Mouse (Mus musculus) midbrain, postnatal 0 days (tissue): ENCODE measurements at regions not wholly inside any gene's neighbourhood (a gene's known extent, or its start where the extent isn't known, plus 50 kb on each side); places are given as distances from the start of the nearest gene placed in this dataset.
A peak's percentile ranks its signal among the peaks of the same experiment; 100 is the strongest.

ENCODE experiments used
- ATAC-seq: fragments of 200-750 bp; cut with Nextera tagmentation; 2 replicates; pipeline ENCODE4 v1.8.0; 2017; ENCODE audit warnings: moderate number of reproducible peaks, mild to moderate bottlenecking, moderate TSS enrichment, moderate library complexity; ENCODE audit not compliant: low FRiP score
- DNase-seq: peaks from one replicate; pipeline ENCODE4 v3.0.0-alpha.2; 2015; ENCODE audit warnings: low spot score
- H3K27ac ChIP-seq: fragments of 300-500 bp; sonication (generic); 2 replicates; pipeline ENCODE4 v1.5.1; 2014; ENCODE audit warnings: low read depth, mild to moderate bottlenecking, low read length, mixed read lengths
- H3K27me3 ChIP-seq: fragments of 300-500 bp; sonication (generic); 2 replicates; pipeline ENCODE4 v1.6.1; 2014; ENCODE audit warnings: low read length, control low read depth, mixed read lengths; ENCODE audit not compliant: insufficient read depth
- H3K36me3 ChIP-seq: fragments of 300-500 bp; sonication (generic); 2 replicates; pipeline ENCODE4 v1.6.1; 2014; ENCODE audit warnings: low read length, control low read depth, mixed read lengths; ENCODE audit not compliant: insufficient read depth
- H3K4me1 ChIP-seq: fragments of 300-500 bp; sonication (generic); 2 replicates; pipeline ENCODE4 v1.6.1; 2014; ENCODE audit warnings: mild to moderate bottlenecking, control low read depth, antibody characterized with exemption, low read length, mixed read lengths; ENCODE audit not compliant: insufficient read depth
- H3K4me2 ChIP-seq: fragments of 300-500 bp; sonication (generic); 2 replicates; pipeline ENCODE4 v1.6.1; 2014; ENCODE audit warnings: low read depth, mild to moderate bottlenecking, low read length, mixed read lengths; ENCODE audit not compliant: poor library complexity, severe bottlenecking
- H3K4me3 ChIP-seq: fragments of 300-500 bp; sonication (generic); 2 replicates; pipeline ENCODE4 v1.5.1; 2014; ENCODE audit warnings: low read depth, mild to moderate bottlenecking, low read length, moderate library complexity
- H3K9ac ChIP-seq: fragments of 300-500 bp; sonication (generic); replicated peaks from 2 replicates; pipeline ENCODE4 v1.6.1; 2014; ENCODE audit warnings: mild to moderate bottlenecking, low read length, moderate library complexity, mixed read lengths; ENCODE audit not compliant: poor library complexity, severe bottlenecking
- H3K9me3 ChIP-seq: fragments of 300-500 bp; sonication (generic); 2 replicates; pipeline ENCODE4 v1.6.1; 2016; ENCODE audit warnings: low read length, control low read depth
- CTCF ChIP-seq: IDR thresholded peaks from 2 replicates; pipeline ENCODE4 v1.5.1; 2016; ENCODE audit warnings: antibody characterized with exemption, mild to moderate bottlenecking
- WGBS: fragments of 180-500 bp; shearing (Covaris S2); extraction: QIAGEN DNeasy Blood & Tissue Kit; methylation state at CpG from one replicate; pipeline ENCODE4 v1.1.7; 2014; 5-methylcytosine and 5-hydroxymethylcytosine counted together

DNA sequence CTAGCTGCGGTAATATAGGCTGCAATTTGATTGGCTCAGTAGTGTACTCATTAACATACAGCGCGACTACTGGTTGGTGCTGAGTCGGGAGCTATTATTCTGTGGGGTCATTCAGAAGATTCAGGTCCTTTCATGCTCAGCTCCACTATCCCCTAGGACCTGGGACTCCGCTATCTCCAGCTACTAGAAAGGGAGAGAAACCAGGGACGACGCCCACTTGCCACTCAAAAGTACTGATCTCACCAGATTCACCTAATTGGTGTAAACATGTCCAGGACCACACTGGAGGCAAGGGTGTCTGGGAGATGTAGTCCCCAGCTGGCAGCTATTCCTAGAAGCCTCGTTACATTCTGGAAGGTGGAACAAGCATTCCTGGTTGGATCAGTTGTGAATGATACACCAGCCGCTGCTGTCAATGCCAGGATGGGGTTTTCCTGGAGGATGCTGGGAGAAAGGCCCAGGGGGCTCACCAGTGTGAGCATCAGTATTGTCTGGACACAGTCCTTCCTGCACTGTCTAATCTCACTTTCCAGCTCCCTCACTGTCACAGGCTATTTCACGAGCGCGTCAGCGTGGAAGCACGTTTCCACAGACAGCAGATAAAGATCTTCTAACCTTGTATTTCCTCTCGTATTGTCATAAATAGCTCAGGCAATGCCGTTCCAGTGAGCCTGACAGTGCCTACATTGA lies 60.9 kb upstream of the Ctbp2 start:
- 39% methylated on average over 16 of the region's 16 CpGs for WGBS
- no peak for TF ChIP-seq CTCF
- H3K27ac ChIP-seq, result 0 out of 2 replicates have a peak overlapping the region, but pooled peaks have one; percentile 19
- H3K27me3 ChIP-seq, result no peaks in the 10 kb centered on the region
- ATAC-seq, result peak; percentile 66
- H3K4me3 ChIP-seq, result peak overlapping the region; percentile 8; the same call in 1 of the 2 replicates
- no peaks in the 10 kb centered on the region for H3K36me3 ChIP-seq
- H3K9ac ChIP-seq, result no peak overlapping the region
- no peaks in the 10 kb centered on the region for H3K4me1 ChIP-seq
- peak; percentile 47 for DNase-seq
- H3K4me2 ChIP-seq, result no peak overlapping the region
- H3K9me3 ChIP-seq, result no peaks in the 10 kb centered on the region

DNA sequence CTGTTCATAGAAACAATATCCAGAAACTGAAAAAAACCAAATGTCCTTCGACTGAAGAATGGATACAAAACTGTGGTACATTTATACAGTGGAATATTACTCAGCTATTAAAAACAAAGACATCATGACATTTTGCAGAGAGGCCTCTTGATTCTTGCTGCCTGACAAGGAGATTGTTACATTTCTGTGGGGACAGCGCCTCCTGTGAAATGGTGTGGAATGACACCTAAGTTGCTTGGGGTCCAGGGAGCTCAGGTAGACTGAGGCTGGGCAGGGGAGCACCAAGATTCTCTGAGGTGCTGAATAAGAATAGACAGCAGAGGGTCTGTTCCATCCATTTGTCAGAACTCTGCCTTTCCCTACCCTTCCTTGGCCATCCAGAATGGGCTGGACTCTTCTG lies 57.2 kb upstream of the Ctbp2 start:
- H3K4me1 ChIP-seq, result no peaks in the 10 kb centered on the region
- DNase-seq (no peak), ATAC-seq (no peak)
- no peak overlapping the region for H3K4me3 ChIP-seq
- H3K4me2 ChIP-seq, result no peak overlapping the region
- H3K36me3 ChIP-seq, result no peaks in the 10 kb centered on the region
- no peaks in the 10 kb centered on the region for H3K27me3 ChIP-seq
- H3K9me3 ChIP-seq, result no peaks in the 10 kb centered on the region
- H3K27ac ChIP-seq, result no peak overlapping the region
- WGBS, result 55% methylated on average over 2 of the region's 2 CpGs
- 0 out of 2 replicates have a peak, but pooled peaks have one; percentile 2 for TF ChIP-seq CTCF
- no peak overlapping the region for H3K9ac ChIP-seq

DNA sequence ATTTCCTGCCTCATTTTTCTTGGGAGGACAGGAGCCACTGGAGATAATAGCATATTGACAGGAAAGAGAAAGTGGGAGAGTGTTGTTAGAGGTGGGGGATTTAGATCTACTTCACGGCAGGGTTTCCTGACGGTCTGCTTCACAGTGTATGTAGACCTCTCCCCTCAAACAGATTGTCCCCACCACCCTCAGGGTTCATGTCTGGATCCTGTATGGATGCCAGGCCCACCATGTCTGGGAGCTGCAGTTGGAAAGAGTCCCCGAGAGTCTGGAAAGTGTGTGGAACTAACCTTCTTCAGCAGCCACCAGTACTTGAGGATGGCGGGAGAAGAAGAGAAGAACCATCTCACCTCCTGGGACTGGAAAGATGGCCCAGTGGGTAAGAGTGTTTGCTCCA lies 53.0 kb upstream of the Ctbp2 start:
- no peaks in the 10 kb centered on the region for H3K36me3 ChIP-seq
- H3K27me3 ChIP-seq, result no peaks in the 10 kb centered on the region
- no peak for ATAC-seq
- no peak overlapping the region for H3K9ac ChIP-seq
- no peak overlapping the region for H3K4me2 ChIP-seq
- no peaks in the 10 kb centered on the region for H3K9me3 ChIP-seq
- H3K4me1 ChIP-seq, result no peaks in the 10 kb centered on the region
- no peak for TF ChIP-seq CTCF
- WGBS, result 82% methylated on average over 4 of the region's 4 CpGs
- DNase-seq, result no peak
- H3K27ac ChIP-seq, result no peak overlapping the region
- H3K4me3 ChIP-seq, result no peak overlapping the region

DNA sequence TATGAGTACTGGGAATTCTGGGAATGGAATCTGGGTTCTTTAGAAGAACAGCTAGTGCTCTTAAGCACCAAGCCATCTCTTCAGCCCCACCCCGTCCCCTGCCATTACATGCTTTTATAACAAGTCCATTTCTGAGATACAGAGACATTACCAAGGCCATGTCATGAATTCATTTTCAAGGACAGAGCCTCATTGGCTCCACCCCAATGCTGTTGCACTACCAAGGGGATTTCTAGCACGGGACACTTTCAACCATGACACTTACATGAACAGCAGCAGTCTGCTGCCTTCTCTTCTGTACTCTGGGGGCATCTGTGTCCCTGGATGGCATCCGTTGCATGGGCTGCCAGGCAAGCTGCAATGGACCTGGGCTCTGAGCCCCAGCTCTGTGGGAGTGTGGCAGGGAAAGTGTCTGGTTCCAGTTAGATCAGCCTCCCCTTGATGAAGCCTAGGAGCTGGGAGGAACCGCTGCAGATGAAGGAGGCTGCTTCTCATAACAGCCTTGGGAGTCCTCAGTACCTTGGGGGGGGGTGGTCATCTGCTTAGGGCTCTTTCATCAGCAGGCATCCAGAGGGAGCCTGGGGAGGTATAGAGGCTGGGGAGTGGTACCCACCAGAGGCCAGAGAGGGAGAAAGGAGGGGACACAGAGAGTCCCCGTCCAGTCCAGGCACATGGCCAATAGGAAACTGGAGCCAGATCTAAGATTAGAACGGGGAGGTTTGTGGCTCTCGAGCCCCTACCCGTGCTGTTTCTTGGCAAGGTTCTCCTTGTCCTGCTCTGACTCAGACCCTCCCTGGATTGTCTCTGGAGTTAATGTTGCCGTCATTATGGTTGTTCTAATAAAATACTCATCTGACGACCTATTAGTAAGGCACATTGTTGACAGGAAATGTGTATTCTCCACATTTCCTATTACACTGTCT lies 52.4 kb upstream of the Ctbp2 start:
- WGBS, result 55% methylated on average over 10 of the region's 10 CpGs
- Histone ChIP-seq H3K4me3 (no peak overlapping the region), H3K36me3 (no peaks in the 10 kb centered on the region), H3K27ac (no peak overlapping the region), H3K9me3 (no peaks in the 10 kb centered on the region), H3K4me2 (no peak overlapping the region), H3K4me1 (no peaks in the 10 kb centered on the region), H3K27me3 (no peaks in the 10 kb centered on the region), H3K9ac (no peak overlapping the region)
- ATAC-seq (no peak), DNase-seq (peak; percentile 76)
- TF ChIP-seq CTCF, result no peak
